Mouse (Mus musculus): ENCODE results near the gene Rab11fip3.

Gene Rab11fip3

DNA sequence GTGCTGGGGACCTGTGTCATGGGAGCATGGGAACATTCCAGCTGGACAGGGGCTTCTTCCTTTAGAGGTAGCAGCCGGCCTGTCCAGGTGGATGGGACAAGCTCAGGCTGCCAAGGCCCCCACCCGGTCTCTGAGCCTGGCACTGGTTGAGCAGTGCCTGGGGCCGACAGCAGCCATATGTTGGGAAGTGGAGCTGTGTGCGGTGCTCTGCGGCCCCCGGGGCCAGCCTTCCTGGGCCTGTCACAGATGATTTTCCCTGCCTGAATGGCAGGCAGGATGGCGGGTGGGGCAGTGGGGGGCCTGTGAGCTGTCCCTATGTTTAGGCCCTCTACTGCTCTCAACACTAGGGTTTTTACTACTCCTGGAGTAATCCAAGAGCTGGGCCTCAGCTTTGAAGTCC is 113.2 kb downstream of the Rab11fip3 start:
- no peak for DNase-seq (ENCODE audit: low spot score)

DNA sequence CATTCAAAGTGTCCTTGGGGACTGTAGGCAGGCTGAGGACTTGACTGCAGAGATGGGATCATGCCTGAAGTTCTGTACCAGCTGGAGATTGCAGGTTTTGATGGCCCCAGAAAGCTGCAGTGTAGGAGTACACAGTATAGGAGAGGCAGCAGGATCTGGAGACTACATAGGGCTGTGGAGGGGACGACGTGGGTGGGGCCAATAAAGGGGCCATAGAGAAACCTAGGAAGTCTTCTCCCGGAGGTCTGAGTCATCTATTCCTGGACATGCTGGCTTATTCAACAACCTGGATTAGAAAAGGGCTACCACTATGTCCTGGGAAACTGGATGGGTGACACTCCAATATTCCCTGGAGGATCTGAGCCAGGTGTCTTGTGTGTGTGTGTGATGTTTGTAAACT is 113.6 kb downstream of the Rab11fip3 start:
- no peak for DNase-seq (ENCODE audit: low spot score)

DNA sequence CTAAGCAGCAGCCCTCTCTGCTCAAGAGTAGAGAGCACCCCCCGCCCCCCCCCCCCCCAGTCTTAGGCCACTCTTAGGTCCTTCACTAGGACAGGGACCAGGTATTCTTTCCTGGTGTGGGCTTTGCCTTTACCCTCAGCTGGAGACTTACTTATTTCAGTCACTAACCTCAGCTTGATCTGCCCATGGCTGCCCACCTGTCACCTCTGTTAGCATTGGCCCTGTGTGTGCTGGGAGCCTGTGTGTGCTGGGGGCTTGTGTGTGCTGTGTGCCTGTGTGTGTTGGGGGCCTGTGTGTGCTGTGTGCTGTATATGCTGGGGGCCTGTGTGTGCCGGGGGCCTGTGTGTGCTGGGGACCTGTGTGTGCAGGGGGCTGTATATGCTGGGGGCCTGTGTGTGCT is 114.7 kb downstream of the Rab11fip3 start:
- DNase-seq (ENCODE audit: low spot score) = no peak

DNA sequence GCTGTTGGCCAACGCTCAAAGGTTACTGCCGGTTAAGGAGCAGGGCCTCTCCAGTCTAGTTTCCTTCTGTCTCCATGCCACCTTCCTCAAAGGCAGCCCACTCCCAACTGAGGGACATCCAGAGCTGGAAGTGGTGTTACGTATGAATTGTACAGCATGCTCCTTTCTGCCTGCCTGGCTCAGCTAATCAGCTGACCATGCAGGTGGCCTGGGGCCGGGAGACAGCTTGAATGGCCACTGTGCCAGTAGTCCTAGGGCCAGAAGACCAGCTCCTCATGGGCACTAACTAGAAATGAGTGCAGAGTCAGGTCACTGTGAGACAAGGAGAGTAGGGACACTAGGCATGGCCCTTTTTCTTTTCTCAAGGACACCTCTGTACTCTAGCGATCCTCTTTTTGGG is 116.2 kb downstream of the Rab11fip3 start:
- no peak for DNase-seq (ENCODE audit: low spot score)

DNA sequence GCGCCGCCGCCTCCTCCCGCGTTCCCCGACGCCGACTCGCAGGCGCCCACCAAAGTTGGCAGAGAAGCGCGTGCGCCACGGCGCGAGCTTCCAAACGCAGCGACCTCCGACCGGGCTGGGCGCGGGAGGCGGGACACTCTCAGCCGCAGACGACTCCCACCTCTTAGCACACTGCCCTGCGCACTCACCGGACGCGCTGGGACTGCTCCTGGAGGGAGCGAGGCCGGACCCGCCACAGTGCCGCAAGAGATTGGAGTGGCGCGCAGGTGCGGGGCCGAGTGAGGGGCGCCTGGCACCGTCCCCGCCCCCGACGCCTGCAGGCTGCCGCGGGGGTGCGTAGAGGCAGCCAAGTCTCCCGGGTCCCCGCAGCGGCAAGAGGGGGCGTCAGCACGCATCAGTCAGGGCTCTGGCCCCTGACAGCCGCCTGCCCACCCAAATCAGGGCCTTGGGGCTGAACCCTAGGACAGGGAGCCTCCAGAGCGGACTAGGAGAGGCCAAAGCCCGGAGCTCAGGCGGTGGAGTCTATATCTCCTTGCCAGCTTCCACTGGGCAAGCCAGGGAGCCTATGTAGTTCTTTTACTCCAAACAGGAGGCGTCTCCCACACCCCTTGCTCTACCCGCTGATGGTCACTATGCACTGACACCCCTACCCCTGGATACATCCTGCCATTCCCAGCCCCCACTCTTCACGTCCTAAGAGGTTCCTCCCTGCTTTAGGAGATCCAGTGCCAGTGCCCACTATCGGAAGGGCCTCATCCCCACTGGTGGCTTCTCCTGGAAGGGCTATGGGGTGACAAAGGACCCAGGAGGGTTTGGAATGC is 117.3 kb downstream of the Rab11fip3 start, which contains the start of gene A930017K11Rik:
TSS of gene A930017K11Rik (minus strand) at position 763 of the 821 bp plus-strand sequence.
- peak; percentile 56 for DNase-seq (ENCODE audit: low spot score)

DNA sequence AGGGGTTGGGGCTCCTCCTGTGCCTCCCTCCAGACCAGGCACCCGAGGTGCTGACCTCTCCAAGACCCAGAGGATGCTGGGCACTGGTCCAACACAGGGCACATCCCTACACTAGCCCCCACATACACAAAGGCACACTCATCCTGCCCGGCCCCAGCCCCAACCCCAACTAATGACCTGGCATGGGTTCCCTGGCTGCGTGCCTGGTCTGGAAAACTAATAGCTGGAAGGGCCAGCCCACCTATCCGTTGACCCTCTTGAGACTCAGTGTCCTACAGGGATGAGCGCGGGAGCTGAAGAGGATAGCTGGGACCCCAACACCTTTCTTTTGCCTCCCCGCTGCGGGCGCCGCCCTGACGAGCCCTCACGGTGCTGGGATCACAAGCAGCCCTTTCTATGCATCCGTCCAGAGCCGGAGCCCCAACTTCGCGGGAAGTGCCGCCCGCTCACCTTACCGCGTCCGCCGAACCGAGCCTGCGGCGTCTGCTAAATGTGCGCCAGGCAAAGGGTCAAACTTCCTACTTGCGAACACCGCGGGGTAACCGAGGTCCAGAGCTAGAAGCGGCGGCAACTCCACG is 118.0 kb downstream of the Rab11fip3 start:
- DNase-seq (ENCODE audit: low spot score) = no peak

DNA sequence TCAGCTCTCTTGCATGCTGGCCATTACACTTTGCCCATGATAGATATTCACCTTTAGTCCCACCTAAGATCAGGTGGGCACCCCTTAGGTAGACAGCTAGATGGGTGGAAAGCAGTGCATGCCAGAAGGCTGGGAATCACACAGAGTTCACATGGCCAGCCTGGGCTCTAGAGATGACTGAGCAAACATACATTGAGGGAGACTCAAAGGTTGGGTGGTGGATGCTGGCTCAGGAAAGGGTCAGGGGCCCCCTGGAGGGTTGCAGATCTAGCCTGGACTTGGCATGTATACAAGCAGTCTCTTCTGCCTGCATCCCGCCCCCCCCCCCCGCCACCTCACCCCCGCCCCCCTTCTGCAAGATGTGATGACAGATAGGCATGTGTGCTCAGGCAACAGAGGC is 118.6 kb downstream of the Rab11fip3 start:
- no peak for DNase-seq (ENCODE audit: low spot score)

DNA sequence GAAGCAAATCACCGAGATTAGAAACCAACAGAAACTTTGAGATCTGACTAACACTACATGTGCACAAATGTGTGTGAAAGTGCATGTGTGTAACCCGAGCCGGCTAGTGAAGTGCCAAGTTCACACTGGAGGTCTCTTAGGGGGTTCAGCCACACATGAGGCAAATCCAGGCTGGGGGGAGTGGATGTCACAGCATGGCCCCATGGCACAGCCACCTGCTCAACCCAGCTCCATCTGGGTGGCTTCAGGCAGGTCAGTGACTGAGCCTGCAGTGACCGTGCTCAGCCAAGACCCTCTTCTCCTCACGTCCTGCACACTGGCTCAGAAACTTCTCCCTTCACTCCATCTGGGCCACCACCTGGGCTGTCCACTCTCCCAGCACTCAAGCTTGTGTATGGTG is 119.4 kb downstream of the Rab11fip3 start:
- no peak for DNase-seq (ENCODE audit: low spot score)

DNA sequence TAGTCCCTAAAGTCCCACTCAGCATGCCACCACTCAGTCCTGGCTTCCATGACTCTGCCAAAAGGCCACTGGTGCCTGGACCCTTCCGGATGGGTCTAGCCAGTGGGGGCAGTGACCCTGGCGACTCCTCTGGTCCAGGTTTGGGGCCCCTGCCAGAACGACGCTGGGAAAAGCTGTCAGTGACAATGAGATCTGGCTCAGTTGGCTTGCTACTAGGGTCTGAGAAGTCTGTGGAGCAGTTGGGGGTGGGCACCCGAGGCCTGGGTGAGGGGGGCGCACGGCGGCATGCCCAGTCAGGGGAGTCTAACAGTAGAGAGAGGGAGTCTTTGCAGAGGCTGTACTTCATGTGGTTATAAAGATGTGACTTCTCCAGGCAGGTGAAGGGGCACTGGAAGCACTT is 121.3 kb downstream of the Rab11fip3 start:
- no peak for DNase-seq (ENCODE audit: low spot score)

DNA sequence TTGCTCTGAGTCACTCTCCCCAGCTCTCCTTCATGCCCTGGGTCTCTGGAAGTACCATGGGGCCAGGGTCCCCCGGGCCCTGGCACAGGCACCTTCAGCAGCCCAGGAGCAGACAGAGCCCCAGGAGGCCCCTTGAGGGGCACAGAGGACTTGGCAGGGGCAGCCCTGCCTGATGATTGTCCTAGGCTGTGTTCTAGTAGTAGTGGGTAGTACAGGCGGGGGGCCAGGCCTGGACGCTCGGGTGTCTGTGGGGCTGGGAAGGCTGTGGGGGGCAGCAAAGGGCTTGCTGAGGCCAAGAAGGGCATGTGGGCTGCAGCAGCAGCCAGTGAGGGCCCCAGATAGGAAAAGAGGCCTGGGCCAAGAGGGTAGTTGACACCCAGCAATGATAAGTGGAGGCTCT is 121.8 kb downstream of the Rab11fip3 start:
- no peak for DNase-seq (ENCODE audit: low spot score)

DNA sequence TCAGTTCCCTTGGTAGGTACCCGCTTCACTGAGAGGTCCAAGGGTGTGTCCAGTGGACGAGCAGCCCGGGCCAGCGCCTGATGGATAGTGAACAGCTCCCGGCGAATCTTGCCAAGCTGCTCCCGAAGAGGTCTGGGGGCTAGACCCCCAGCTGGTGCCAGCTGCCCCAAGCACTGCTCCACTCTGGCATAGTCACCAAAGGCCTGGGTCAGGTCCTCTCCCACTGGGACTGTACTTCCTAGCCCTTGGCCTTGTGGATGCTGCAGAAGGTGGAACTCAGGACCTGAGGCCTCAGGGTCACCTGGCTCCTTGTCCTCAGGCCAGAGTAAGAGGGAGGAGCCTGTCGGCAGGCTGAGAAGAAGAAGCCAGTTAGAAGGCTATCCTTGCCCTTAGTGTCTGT is 122.5 kb downstream of the Rab11fip3 start:
- DNase-seq (ENCODE audit: low spot score) = no peak

DNA sequence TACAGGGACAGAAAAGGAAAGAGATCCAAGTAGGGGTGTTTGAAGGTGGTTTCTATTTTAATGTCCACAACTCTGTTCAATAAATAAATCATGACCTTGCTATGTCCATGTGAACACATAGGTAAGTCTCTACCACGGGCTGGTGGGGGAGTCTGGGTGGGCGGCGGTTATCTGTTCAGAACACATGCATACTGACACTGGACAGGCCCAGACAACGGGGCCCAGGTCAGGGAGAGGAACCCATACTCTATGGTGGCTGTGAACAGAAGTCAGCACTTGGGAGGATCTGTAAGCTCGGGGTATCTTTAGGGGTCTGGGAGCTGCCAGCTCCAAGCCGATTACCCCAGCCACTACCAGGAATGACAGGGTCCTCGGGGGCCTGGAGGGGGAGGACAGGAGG is 123.0 kb downstream of the Rab11fip3 start:
- DNase-seq (ENCODE audit: low spot score) = no peak

DNA sequence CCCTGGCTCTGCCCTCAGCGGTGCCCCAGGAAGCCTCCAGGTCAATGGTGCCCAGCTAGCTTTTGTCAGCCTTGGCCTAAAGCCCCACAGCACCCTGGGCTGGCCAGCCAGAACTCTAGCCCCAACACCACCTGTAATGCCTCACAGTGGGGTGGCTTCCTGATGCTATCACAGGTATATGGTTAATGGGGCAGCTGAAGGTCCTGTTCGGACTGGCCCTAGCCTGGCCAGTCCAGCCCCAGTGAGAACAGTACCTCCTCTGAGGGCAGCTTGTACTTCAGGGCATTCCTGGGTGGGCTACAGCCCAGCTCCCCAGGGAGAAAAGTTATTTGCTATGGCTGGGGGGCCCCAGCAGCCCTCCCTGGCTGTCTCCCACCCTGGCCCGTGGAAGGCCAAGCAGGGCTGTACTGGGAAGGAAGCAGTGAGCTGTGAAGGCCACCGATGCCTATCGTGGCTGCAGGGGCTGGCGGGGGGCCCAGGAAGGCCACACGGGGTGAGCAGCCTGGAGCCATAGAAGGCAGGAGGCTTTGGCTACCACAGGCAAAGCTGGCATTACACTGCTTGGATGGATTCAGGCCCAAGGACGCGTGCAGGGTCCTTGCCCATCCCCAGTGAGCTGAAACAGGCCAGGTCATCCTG is 123.7 kb downstream of the Rab11fip3 start:
- DNase-seq (ENCODE audit: low spot score) = no peak

DNA sequence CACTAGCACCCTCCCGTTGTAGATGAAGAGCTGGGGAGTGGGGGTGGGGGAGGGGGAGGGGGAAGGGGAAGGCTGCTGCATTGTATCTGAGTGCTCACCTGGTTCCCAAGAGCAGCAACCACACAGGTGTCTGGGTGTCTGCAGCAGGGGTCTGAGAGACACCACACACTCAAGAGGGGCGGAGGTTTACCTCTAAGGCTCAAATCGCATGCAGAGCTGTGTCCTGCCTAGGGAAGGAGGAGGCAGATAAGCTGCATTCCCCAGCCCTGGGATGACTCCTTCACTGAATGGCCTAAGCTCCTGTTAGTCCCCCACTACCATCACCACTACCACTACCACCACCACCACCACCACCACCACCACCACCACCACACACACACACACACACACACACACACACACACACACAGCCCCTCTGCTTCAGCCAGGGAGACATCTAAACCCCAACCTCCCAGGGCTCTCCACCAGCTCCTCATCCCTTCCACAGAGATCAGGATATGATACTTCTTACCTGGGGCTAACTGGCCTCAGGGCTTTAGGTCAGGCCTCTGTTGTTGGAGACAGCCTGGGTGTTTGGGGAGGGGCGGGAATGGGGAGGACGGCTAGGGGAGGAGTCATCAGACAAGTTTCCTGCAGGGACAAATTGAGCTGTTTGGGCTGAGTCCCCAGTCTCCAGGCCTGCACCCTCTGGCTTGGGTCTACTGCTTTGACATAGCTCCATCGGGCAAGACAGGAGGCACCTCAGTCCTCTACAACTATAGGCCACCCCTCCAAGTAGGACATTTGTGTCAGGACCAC is 124.8 kb downstream of the Rab11fip3 start, which contains the start of the genes Pigq and Nhlrc4:
TSS of gene Pigq (minus strand) at position 571 of the 798 bp plus-strand sequence.
TSS of gene Nhlrc4 (minus strand) at position 596 of the 798 bp plus-strand sequence.
- no peak for DNase-seq (ENCODE audit: low spot score)

DNA sequence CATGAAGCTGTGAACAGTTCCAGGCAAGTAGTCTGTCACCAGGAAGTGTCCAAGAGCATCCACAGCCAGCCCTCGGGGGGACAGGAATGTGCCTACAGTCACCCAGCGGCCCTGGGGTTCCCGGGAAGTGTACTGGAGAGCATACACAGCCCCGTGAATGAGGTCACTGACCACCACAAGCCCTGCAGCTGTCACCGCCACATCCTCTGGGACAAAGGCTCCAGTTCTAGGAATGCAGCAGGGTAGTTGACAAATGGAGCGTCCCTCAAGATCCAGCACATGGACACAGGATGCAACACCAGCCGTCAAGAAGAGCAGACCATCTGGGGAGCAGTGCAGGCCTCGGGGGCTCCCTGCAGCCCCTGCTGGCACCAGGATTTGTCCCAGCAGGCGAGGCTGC is 125.6 kb downstream of the Rab11fip3 start:
- no peak for DNase-seq (ENCODE audit: low spot score)

DNA sequence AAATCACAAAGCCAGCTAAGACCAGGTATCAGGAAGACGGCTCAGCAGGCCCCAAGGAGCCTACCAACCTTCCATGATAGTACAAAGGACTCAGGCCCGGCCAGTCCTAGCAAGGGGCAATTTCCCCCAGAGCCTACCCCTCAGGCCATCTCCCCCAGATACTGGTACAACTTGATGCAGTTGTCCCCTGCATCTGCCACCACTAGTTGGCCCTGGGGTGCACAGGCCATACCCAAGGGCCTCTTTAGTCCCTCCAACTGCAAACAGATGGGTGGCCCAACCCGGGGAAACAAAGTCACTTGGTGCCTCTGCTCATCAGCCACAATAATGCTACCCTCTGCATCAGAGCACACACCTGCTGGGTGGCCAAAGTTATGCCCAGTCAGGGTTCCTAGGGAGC is 126.1 kb downstream of the Rab11fip3 start:
- DNase-seq (ENCODE audit: low spot score) = no peak

DNA sequence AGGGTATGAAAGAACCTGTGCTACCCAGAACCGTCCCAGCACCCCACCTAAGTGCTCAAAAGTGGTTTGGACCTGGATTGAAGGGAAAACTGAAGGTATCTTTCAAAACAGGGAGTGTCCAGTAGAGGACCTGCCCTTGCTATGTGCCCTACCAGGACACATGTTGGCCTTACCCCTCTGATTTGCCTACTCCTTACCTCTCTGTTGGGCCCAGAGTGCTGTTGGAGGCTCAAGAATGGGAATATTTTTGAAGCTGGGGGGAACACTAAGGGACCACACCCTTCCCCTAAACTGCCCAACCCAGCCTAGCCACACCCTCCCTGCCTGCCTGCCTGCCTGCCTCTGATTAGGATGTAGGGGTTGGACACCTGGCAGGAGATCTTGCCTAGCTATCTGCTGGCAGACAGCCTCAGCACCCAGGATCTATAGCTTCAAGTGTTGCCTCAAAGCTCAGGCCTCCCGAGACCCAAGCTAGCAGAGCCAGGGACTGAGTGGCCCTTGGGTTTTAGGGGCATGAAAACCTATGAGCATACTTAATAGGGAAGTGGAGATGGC is 126.7 kb downstream of the Rab11fip3 start:
- DNase-seq (ENCODE audit: low spot score) = peak; percentile 25

DNA sequence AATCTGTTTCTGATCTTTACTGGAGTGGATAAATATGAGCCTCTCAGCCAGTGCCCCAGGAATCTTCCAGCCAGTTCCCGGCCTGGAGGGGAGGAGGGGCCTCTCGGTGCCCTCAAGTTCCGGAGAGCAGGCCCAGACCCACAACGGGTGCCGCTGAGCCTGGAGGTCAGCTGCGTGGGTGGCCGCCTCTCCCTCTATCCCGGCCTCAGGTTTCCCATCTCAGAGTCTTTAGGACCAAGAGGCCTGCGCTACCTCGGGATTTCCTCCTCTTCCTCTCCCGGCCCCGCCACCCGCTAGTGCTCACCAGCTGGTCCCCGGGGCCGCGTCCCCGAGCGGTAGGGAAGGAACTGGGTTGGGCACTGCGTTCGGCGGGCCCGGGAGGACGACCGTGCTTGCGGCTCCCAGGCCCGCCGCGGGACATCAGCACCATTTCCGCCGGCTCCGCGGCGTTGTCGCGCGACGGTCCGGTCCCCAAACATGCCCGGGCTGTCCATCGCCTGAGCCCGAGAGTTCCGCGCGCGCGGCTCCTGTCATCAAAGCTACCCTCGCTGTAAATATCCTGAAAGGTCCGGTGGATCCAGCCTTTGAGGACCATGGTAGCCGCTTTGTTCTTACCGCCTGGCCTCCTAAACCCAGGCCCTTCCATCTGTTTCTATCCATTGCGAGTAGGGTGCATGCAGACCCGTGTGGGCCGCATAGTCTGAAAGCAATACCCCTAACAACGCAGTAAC is 127.7 kb downstream of the Rab11fip3 start:
- DNase-seq (ENCODE audit: low spot score) = peak; percentile 84

Measured in embryo, embryonic 10 days (tissue).